Mouse (Mus musculus): ENCODE results near the gene Nadk.
"Not testable (repeated sequence)": the region's sequence is repeated elsewhere in the genome, so short reads cannot be mapped to it uniquely, and the experiment has no call there.

Nadk gene

DNA sequence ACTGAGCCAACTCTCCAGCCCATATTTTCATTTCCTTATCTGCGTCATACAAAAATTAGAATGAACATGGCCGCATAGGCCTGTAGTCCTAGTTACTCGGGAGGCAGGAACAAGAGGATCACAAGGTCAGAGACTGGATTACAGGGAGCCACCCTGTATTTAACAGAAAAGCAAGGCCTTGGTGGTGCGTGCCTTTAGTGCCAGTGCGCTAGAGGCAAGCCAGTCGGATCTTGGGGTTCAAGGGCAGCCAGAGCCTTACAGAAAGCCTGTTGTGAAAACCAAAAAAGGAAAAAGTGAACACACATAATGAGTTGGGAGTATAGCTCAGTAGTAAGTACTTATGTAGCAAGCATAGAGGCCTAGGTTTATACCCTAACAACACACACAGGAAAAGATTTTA, 7.6 kb downstream of the Nadk start:
- DNase-seq (ENCODE audit: inconsistent ontology term): no peak

- not testable (repeated sequence) for DNase-seq (ENCODE audit: inconsistent ontology term)
Observed at GRCm38 (mm10) chr4:155570315-155570714, 8.1 kb downstream of the Nadk start.

GRCm38 (mm10) chr4:155571442-155571841, 9.3 kb downstream of the Nadk start:
- no peak for DNase-seq (ENCODE audit: inconsistent ontology term)

DNA sequence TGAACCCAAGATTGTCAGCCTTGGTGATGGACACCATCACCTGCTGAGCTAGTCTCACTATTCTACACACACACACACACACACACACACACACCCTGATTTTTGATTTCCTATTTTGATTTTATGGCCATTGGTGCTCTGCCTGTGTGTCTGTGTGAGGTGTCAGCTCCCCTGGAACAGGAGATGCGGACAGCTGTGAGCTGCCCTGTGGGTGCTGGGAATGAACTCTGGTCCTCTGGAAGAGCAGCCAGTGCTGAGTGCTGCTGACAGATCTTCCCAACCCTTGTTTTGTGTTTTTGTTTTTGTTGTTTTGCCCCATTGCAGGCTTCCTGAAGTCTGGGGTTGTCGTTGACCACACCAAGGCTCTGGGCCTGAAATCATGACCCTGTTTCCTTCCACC, 11.0 kb downstream of the Nadk start:
- DNase-seq (ENCODE audit: inconsistent ontology term): no peak

- no peak for DNase-seq (ENCODE audit: inconsistent ontology term)
Observed at GRCm38 (mm10) chr4:155573876-155574275, 11.7 kb downstream of the Nadk start.

- DNase-seq (ENCODE audit: inconsistent ontology term): no peak
Observed at GRCm38 (mm10) chr4:155574931-155575330, 12.8 kb downstream of the Nadk start.

DNA sequence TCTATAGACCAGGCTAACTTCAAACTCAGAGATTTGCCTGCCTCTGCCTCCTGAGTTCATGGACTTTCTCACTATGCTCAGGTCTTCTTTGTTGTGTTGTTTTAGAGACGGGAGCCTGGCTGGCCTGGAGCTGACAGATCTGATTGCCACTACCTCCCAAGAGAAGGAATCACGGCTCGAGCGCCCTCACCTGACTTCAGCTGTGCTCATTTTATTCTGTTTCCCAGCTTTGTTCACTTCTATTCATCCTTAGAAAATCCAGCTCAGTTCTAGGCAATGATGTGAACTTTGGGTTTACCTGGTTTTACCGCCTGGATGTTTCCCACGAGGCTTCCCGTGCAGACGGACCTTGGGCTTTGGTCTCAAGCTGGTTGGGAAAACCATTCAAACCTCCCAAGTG, 13.3 kb downstream of the Nadk start:
- no peak for DNase-seq (ENCODE audit: inconsistent ontology term)

DNA sequence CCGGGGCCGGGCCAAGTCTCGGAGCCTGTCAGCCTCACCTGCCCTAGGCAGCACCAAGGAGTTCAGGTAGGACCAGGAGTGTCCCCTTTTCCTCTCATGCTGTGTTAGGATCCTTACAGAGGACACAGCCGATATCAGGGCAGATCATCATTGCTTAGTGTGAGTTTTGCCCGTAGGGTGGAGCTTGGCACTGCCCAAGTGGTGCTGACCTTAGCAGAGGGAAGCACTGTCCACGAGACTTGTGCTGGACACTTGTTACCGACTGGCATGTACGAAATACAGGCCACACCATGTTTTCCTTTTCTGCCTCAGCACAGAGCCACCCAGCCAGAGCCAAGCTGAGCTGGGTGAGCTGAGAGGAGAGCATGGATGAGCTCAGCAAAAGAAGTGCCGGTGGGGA, 15.0 kb downstream of the Nadk start:
- no peak for DNase-seq (ENCODE audit: inconsistent ontology term)

- DNase-seq (ENCODE audit: inconsistent ontology term): no peak
Observed at GRCm38 (mm10) chr4:155577741-155578140, 15.6 kb downstream of the Nadk start.

GRCm38 (mm10) chr4:155578336-155579125, 16.4 kb downstream of the Nadk start:
- DNase-seq (ENCODE audit: inconsistent ontology term): no peak

DNA sequence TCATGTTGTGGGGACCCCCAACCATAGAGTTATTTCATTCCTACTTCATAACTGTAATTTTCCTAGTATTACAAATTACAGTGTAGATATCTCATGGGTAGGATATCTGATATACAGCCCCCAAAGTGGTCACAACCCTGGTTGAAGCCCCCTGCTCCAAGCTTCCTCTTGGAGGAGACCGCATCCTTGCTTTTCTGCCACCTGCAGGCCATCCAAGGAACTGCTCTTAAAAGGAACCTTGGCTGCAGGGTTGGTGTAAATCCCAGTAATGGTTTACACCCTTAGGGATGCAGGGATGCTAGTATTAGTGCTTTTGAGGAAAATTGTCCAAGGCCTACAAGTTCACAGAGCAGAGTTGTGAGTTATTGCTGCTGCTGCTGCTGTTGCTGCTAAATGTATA, 18.2 kb downstream of the Nadk start:
- no peak for DNase-seq (ENCODE audit: inconsistent ontology term)

- peak; percentile 80 for DNase-seq (ENCODE audit: inconsistent ontology term)
Observed at GRCm38 (mm10) chr4:155582279-155582905, 20.2 kb downstream of the Nadk start.

DNA sequence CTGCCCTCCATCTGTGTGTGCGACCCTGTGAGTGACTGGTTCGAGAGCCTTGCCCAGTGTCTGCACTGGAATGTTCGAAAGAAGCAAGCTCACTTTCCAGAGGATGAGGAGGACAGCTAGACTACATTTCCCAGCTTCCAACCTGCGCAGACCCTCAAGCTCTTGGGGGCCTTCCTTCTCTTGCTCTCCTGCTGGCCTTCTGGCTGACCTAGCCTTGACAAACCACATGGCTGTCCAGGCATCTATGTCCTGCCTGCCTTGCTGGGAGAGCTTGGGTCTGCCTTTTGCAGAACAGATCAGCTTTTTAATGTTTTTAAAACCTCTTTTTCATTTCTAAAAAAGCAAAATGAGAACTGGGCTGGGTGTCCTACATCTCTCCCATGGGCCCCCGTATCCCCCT, 27.2 kb downstream of the Nadk start:
- no peak for DNase-seq (ENCODE audit: inconsistent ontology term)

DNA sequence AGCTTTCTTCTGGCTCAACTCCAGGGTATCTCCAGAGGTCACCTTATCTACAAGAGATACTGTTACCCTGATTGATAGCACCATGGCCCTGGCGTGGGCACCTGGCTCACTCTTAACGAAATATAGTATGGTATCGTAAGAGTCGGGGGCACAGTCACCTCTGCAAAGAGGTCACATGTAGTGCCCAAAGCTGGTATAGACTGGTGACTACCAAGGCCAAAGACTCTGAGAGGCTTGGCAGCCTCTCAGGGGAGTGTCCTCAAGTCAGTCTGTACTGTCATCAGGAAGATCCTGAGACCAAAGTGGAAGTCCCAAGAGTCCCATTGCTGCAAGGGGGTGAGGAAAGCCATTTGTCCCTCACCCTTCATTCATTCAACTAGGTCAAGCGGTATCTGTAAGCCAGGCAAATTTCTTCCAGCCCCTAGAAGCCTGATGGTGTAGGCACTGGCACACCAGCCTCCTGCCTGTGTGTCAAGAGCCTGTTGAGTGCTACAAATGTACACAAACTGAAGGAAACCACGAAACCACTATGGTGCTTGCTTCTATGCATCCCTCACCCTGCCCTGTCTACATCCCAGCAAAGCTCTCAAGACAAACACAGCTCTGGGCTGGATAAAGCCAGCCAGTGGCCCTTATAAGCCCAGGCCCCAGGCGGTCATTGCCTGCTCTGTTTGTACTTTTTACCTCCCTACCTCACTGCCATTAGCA, 29.0 kb downstream of the Nadk start:
- DNase-seq (ENCODE audit: inconsistent ontology term): no peak

GRCm38 (mm10) chr4:155593780-155594179, 31.6 kb downstream of the Nadk start:
- DNase-seq (ENCODE audit: inconsistent ontology term): no peak

- no peak for DNase-seq (ENCODE audit: inconsistent ontology term)
Observed at GRCm38 (mm10) chr4:155595777-155596176, 33.6 kb downstream of the Nadk start.

DNA sequence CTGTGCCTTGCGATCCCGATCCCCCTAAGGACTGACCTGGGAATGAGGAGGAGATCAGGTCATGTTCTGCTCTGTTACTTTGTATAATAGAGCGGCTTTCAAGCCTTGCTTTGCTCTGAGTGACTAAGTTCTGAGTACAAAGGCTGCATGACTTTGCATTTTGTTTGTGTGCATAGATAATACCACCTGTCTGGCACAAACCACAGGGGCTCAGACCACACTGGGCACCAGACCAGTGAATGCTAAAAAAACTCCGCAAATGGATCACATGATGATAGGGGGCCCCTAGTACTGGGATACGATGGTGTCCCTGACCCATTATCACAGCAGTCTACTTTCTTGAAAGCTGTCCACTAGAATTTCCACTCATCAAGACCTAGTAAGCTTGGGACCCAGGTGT, 34.4 kb downstream of the Nadk start:
- DNase-seq (ENCODE audit: inconsistent ontology term): no peak

- DNase-seq (ENCODE audit: inconsistent ontology term): no peak
Observed at GRCm38 (mm10) chr4:155598536-155598935, 36.4 kb downstream of the Nadk start.

GRCm38 (mm10) chr4:155599901-155600825, 38.0 kb downstream of the Nadk start:
- no peak for DNase-seq (ENCODE audit: inconsistent ontology term)

DNA sequence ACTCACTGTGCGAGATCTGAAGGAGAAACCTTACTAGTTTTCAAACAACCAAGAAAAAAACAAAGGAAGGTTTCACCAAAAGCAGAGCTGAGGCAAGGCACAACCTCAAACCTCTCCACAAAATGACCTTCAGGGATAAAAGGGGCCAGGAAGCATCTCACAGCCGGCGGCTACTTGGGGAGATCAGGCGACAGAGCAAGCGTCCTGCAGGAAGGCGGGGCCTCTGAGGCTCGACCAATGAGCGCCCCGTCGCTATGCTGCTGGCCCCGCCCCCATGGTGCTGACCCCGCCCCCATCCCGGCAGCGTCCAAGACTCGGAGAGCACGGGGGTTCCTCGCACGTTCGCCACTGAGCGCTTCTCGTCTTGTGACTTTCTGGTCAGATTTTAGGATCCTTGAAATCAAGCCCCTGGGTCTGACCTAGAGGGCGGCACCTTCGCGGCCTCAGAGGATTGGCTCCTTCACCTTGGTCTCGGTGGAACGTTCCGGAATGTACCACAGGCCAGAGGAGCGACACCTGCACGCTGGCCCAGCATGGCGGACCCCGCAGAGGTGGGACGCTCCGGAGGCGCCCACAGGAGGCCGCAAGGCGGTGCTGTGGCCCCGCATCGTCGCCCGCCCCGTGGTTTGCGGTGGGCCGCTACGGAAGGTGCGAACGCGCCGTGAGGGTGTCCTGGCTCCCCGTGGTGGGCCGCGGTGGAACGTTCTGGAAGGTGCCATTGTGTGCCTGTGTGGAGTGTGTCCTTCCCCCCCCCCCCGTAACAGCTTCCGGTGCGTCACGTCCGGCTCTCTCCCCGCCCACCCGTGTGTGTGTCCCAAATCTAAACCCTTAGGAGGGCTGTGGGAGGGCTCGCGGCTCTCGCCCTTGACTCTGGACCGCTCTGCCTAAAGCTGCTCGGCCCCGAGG, 39.2 kb downstream of the Nadk start, which contains the start of gene Slc35e2:
Gene Slc35e2 (plus strand): TSS at position 326 of the 906 bp plus-strand sequence.
- peak; percentile 98 for DNase-seq (ENCODE audit: inconsistent ontology term)

Data from Muller cell, postnatal 12 days (primary cell).